Mouse (Mus musculus): ENCODE results near the gene Ackr2. TPM values are rescaled to one million over a fixed set of nuclear protein-coding genes. Genes with fewer than 3 reads are reported as not detected.

Gene Ackr2
- polyA plus RNA-seq, 1 experiment from 2014 or later, result 1.3 TPM

- Histone ChIP-seq H3K4me3 (ENCODE audit: control insufficient read depth in 1 of 2, insufficient read depth in 1 of 2, low read depth in 1 of 2, low read length in 2 of 2) (peak within 1 kb of the TSS; percentile 33 to 39), H3K27me3 (ENCODE audit: control insufficient read depth, insufficient read depth, low read length) (no peaks in the 10 kb centered on the region), H3K9me3 (ENCODE audit: control insufficient read depth, low read length) (no peaks in the 10 kb centered on the region), H3K4me1 (ENCODE audit: control insufficient read depth in 2 of 2, insufficient read depth in 2 of 2, low read length in 2 of 2) (peaks cover 10 to 16% of the 10 kb centered on the region in 2 experiments), H3K36me3 (ENCODE audit: control insufficient read depth, insufficient read depth, low read length) (no peaks in the 10 kb centered on the region), H3K27ac (replicated peaks in 1 of 2; ENCODE audit: control insufficient read depth in 1 of 2, insufficient read depth in 1 of 2, low read depth in 2 of 2, low read length in 2 of 2) (peak within 1 kb of the TSS; percentile 41), H3K9ac (ENCODE audit: low read length) (peak within 1 kb of the TSS; percentile 63), H3K4me2 (ENCODE audit: low read length) (peak within 1 kb of the TSS; percentile 68)
- WGBS, result 3% methylated on average over 13 of the region's 14 CpGs
- peak; percentile 91 for ATAC-seq (ENCODE audit: insufficient number of reproducible peaks, insufficient read depth, low FRiP score, low read depth)
Measured at GRCm38 (mm10) chr9:121950418-121951113, 52.4 kb downstream of the Ackr2 start, which contains the start of gene Fam198a. Fam198a (plus strand) TSS chr9:121950988.

- H3K9ac ChIP-seq (ENCODE audit: low read length), result peak overlapping the region; percentile 63
- peaks cover 10 to 16% of the 10 kb centered on the region in 2 experiments for H3K4me1 ChIP-seq (ENCODE audit: control insufficient read depth in 2 of 2, insufficient read depth in 2 of 2, low read length in 2 of 2)
- no peak; the same call in 1 of the 2 replicates for ATAC-seq (ENCODE audit: insufficient number of reproducible peaks, insufficient read depth, low FRiP score, low read depth)
- peak overlapping the region; percentile 33 to 39 for H3K4me3 ChIP-seq (ENCODE audit: control insufficient read depth in 1 of 2, insufficient read depth in 1 of 2, low read depth in 1 of 2, low read length in 2 of 2)
- no peaks in the 10 kb centered on the region for H3K9me3 ChIP-seq (ENCODE audit: control insufficient read depth, low read length)
- no peaks in the 10 kb centered on the region for H3K27me3 ChIP-seq (ENCODE audit: control insufficient read depth, insufficient read depth, low read length)
- no peaks in the 10 kb centered on the region for H3K36me3 ChIP-seq (ENCODE audit: control insufficient read depth, insufficient read depth, low read length)
- peak overlapping the region; percentile 9 to 41 for H3K27ac ChIP-seq (replicated peaks in 1 of 2; ENCODE audit: control insufficient read depth in 1 of 2, insufficient read depth in 1 of 2, low read depth in 2 of 2, low read length in 2 of 2)
- H3K4me2 ChIP-seq (ENCODE audit: low read length), result peak overlapping the region; percentile 68
- 37% methylated on average over 4 of the region's 4 CpGs for WGBS
Measured at GRCm38 (mm10) chr9:121951114-121951423, 52.9 kb downstream of the Ackr2 start.

DNA sequence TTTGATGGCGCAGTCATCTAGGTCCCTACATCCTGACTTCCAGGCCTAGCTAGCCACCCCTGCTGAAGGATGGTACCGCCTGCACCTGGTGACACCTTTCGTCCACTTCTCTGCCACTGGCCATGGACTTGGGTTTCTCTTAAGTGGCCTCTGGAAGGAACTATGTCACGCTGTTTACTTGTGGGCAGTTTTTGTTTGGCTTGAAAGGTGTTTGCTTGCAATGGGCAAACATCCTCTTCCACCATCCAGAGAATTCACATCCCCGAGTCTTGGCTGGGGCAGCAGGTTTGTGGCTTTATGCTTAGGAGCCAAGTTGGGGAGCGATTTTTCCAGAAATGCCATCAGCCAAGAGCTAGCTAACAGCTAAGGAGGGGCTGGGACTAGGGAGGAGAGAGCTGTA lies 54.4 kb downstream of the Ackr2 start:
- ATAC-seq (ENCODE audit: insufficient number of reproducible peaks, insufficient read depth, low FRiP score, low read depth), result no peak
- no peaks in the 10 kb centered on the region for H3K9me3 ChIP-seq (ENCODE audit: control insufficient read depth, low read length)
- no peak overlapping the region for H3K4me2 ChIP-seq (ENCODE audit: low read length)
- no peak overlapping the region for H3K9ac ChIP-seq (ENCODE audit: low read length)
- H3K4me1 ChIP-seq (ENCODE audit: control insufficient read depth in 2 of 2, insufficient read depth in 2 of 2, low read length in 2 of 2), result peaks cover 10 to 16% of the 10 kb centered on the region in 2 experiments
- H3K36me3 ChIP-seq (ENCODE audit: control insufficient read depth, insufficient read depth, low read length), result no peaks in the 10 kb centered on the region
- WGBS, result 92% methylated on average over 6 of the region's 6 CpGs
- H3K4me3 ChIP-seq (ENCODE audit: control insufficient read depth in 1 of 2, insufficient read depth in 1 of 2, low read depth in 1 of 2, low read length in 2 of 2), result no peak overlapping the region
- no peak overlapping the region for H3K27ac ChIP-seq (replicated peaks in 1 of 2; ENCODE audit: control insufficient read depth in 1 of 2, insufficient read depth in 1 of 2, low read depth in 2 of 2, low read length in 2 of 2)
- H3K27me3 ChIP-seq (ENCODE audit: control insufficient read depth, insufficient read depth, low read length), result no peaks in the 10 kb centered on the region

DNA sequence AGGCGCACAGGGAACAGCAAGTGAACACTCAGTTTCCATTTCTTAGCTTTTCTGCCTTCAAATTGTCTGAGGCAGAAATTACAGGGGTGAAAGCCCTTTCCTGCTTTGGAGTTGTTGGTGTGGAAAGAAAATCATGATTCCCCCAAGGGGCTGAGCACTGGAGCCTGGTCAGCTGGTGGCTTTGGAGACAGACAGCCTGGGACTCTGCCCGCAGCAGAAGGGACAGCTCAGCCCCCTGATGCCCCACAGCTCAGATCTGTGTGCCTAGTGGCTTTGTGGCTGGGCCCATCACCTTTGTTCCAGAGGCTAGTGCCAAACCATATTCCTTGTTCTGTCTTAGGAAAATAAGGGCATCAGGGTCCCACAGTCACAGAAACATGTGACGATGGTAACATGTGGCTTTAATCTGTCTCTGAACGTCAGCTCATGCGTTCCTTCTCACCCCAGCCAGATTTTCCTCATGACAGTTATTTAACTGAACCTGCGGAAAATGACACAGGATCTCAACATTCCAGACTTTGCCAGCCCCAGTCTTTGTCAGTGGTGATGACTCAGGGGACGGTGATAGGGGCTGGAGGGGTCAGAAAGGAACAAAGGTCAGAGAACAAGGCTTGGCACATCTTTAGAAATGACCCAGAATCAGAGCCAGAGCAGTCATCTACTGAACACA lies 61.9 kb downstream of the Ackr2 start:
- Histone ChIP-seq H3K4me3 (ENCODE audit: control insufficient read depth in 1 of 2, insufficient read depth in 1 of 2, low read depth in 1 of 2, low read length in 2 of 2) (no peak overlapping the region), H3K9ac (ENCODE audit: low read length) (no peak overlapping the region), H3K36me3 (ENCODE audit: control insufficient read depth, insufficient read depth, low read length) (no peaks in the 10 kb centered on the region), H3K27me3 (ENCODE audit: control insufficient read depth, insufficient read depth, low read length) (no peaks in the 10 kb centered on the region), H3K27ac (replicated peaks in 1 of 2; ENCODE audit: control insufficient read depth in 1 of 2, insufficient read depth in 1 of 2, low read depth in 2 of 2, low read length in 2 of 2) (no peak overlapping the region), H3K9me3 (ENCODE audit: control insufficient read depth, low read length) (no peaks in the 10 kb centered on the region), H3K4me2 (ENCODE audit: low read length) (no peak overlapping the region), H3K4me1 (ENCODE audit: control insufficient read depth in 2 of 2, insufficient read depth in 2 of 2, low read length in 2 of 2) (no peaks in the 10 kb centered on the region)
- no peak for ATAC-seq (ENCODE audit: insufficient number of reproducible peaks, insufficient read depth, low FRiP score, low read depth)
- WGBS, result 49% methylated on average over 7 of the region's 7 CpGs

Other genes with a start within 250 kb of the Ackr2 start
- 4.4 and 4.9 TPM in 2 replicates for gene Sec22c, start 192.9 kb upstream of the Ackr2 start, polyA plus RNA-seq (2014; fragmentation: Nextera tagmentation; extraction: Ambion mirVana)
- 227 and 237 TPM in 2 replicates for gene Ss18l2, start 188.0 kb upstream of the Ackr2 start, polyA plus RNA-seq (2014; fragmentation: Nextera tagmentation; extraction: Ambion mirVana)
- gene Nktr, start 179.2 kb upstream of the Ackr2 start, polyA plus RNA-seq (2014; fragmentation: Nextera tagmentation; extraction: Ambion mirVana), result 48.7 and 50.4 TPM in 2 replicates
- gene Zfp651, start 139.0 kb upstream of the Ackr2 start, polyA plus RNA-seq (2014; fragmentation: Nextera tagmentation; extraction: Ambion mirVana), result 14.0 and 16.5 TPM in 2 replicates
- 3.6 and 3.8 TPM in 2 replicates for gene Klhl40, start 120.7 kb upstream of the Ackr2 start, polyA plus RNA-seq (2014; fragmentation: Nextera tagmentation; extraction: Ambion mirVana)
- gene Hhatl, start 105.8 kb upstream of the Ackr2 start, polyA plus RNA-seq (2014; fragmentation: Nextera tagmentation; extraction: Ambion mirVana), result 17.8 and 18.6 TPM in 2 replicates
- 0.22 and 0.27 TPM in 2 replicates for gene Ccdc13, start 58.9 kb upstream of the Ackr2 start, polyA plus RNA-seq (2014; fragmentation: Nextera tagmentation; extraction: Ambion mirVana)
- 252 and 275 TPM in 2 replicates for gene Higd1a, start 40.0 kb upstream of the Ackr2 start, polyA plus RNA-seq (2014; fragmentation: Nextera tagmentation; extraction: Ambion mirVana)
- not detected in 2 replicates for gene Cyp8b1, start 17.9 kb downstream of the Ackr2 start, polyA plus RNA-seq (2014; fragmentation: Nextera tagmentation; extraction: Ambion mirVana)
- gene Fam198a, start 52.6 kb downstream of the Ackr2 start, polyA plus RNA-seq (2014; fragmentation: Nextera tagmentation; extraction: Ambion mirVana), result 0.97 and 1.6 TPM in 2 replicates
- gene Pomgnt2, start 98.8 kb downstream of the Ackr2 start, polyA plus RNA-seq (2014; fragmentation: Nextera tagmentation; extraction: Ambion mirVana), result 10.5 and 12.1 TPM in 2 replicates
- 30.0 and 31.3 TPM in 2 replicates for gene Snrk, start 218.9 kb downstream of the Ackr2 start, polyA plus RNA-seq (2014; fragmentation: Nextera tagmentation; extraction: Ambion mirVana)